Mouse (Mus musculus) embryonic stem cell, embryonic (primary cell): ENCODE data around the gene Gm45808.

Experiments used
- CTCF ChIA-PET, 4 experiments: fragments of 300-600 bp in 2 of 4; fragments of 350-600 bp in 2 of 4; sonication (Branson Sonifier 250); formaldehyde crosslinking; loops; one replicate each; lab custom pipeline; 2022; ENCODE audit warnings: inconsistent platforms in 2 of 4; lab: Charles Lee
- POLR2A ChIA-PET, 4 experiments: fragments of 300-600 bp in 2 of 4; fragments of 350-600 bp in 2 of 4; sonication (Branson Sonifier 250); formaldehyde crosslinking; loops; one replicate each; lab custom pipeline; 2022; ENCODE audit warnings: antibody characterized with exemption in 4 of 4, inconsistent platforms in 1 of 4; lab: Charles Lee

The Gm45808 gene

DNA sequence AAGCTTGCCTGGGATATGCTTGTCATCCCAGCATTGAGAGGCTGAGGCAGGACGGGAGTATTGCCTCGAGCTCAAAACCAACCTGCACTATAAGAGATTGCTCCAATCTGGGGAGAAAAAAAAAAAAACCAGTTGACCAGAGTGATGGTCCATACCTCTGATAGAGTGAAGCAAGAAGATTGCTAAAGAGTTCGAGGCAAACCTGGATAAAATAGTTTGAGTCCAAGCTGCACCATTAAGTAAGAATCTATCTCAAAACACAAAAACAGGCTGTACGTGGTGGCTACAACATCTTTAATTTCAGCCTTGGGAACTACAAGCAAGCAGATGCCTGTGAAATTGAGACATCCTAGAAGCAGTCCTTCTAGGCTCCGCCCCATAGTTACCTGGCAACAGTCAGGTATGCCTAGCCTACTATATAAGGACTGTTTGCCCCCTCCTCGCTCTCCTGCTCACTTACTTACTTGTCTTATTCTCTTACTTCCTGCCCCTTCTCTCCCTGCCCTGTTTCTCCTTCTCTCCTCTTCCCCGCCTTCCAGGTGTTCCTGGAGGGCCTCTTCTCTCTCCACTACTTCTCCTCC is 19.4 kb downstream of the Gm45808 start:
- POLR2A ChIA-PET: interaction anchor here (0.6 to 7.3 kb wide), 68 partner anchors 8 to 610 kb away, joined by 3 to 97 read pairs (median 7); partner anchors contain the start of genes Plekha4 (in 3 of the 4), Ppp1r15a (in 3 of the 4), Bcat2 (in 2 of the 4) and Dhdh (in 2 of the 4)
- CTCF ChIA-PET: interaction anchor here (0.6 to 3.7 kb wide), 13 partner anchors 10 to 334 kb away, joined by 3 to 17 read pairs (median 4); no protein-coding TSS in a partner anchor

- ChIA-PET POLR2A (interaction anchor here (0.6 to 7.3 kb wide), 133 partner anchors 8 to 651 kb away, joined by 3 to 97 read pairs (median 5); partner anchors contain the start of genes Gys1 (in 3 of the 4), Plekha4 (in 3 of the 4), Ppp1r15a (in 3 of the 4) and Snrnp70 (in 3 of the 4)), CTCF (interaction anchor here (0.6 to 3.7 kb wide), 24 partner anchors 8 to 652 kb away, joined by 3 to 17 read pairs (median 4); partner anchors contain the start of genes Gys1 (in 2 of the 4), Plekha4 (in 1 of the 4) and Ppp1r15a (in 1 of the 4))
These were observed 20.1 kb downstream of the Gm45808 start, which contains the start of gene Bax for GRCm38 (mm10) chr7:45466283-45467089. Bax (minus strand) TSS chr7:45466898.

GRCm38 (mm10) chr7:45465549-45465948 is 21.1 kb downstream of the Gm45808 start:
- ChIA-PET POLR2A (interaction anchor here (0.6 to 7.3 kb wide), 124 partner anchors 8 to 650 kb away, joined by 3 to 97 read pairs (median 5); partner anchors contain the start of genes Gys1 (in 3 of the 4), Plekha4 (in 3 of the 4), Ppp1r15a (in 3 of the 4) and Snrnp70 (in 3 of the 4)), CTCF (interaction anchor here (0.5 to 3.7 kb wide), 22 partner anchors 9 to 217 kb away, joined by 3 to 17 read pairs (median 3); partner anchors contain the start of genes Gys1 (in 2 of the 4), Kcna7 (in 1 of the 4), Ntf5 (in 1 of the 4) and Plekha4 (in 1 of the 4))

GRCm38 (mm10) chr7:45465112-45465511 is 21.5 kb downstream of the Gm45808 start:
- ChIA-PET CTCF (interaction anchor here (0.5 to 3.7 kb wide), 18 partner anchors 8 to 217 kb away, joined by 3 to 17 read pairs (median 3); partner anchors contain the start of genes Gys1 (in 1 of the 4), Kcna7 (in 1 of the 4), Plekha4 (in 1 of the 4) and Ppp1r15a (in 1 of the 4)), POLR2A (interaction anchor here (0.6 to 7.3 kb wide), 110 partner anchors 8 to 1127 kb away, joined by 3 to 97 read pairs (median 6); partner anchors contain the start of genes Plekha4 (in 3 of the 4), Ppp1r15a (in 3 of the 4), Snrnp70 (in 3 of the 4) and Bcat2 (in 2 of the 4))

DNA sequence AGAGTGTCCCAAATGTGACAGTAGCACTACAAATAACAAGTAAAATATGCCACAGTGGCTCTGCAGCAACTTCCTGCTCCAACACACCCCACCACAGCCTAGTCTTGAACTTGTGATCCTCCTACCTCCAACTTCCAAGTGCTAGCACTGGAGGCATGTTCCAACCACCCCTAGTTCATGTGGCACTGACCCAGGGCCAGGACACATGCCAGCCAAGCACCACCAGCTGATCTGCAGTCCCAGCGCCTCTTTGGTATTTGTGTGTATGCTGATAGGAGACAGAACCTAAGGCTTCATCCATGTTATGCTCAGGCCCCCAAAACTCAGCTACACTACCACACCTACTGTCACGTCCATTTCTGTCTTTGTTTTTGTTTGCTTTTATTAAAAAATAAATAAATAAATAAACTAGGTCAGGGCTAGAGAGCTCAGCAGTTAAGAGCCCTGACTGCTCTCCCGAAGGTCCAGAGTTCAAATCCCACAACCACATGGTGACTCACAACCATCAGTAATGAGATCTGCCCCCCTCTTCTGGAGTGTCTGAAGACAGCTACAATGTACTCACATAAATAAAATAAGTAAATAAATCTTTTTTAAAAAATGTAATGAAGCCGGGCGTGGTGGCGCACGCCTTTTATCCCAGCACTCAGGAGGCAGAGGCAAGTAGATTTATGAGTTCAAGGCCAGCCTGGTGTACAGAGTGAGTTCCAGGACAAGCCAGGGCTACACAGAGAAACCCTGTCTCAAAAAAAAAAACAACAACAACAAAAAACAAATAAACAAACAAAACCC is 22.4 kb downstream of the Gm45808 start:
- CTCF ChIA-PET: interaction anchor here in 2 of 4 experiments (1.0 to 3.7 kb wide), 3 partner anchors 13 to 16 kb away, joined by 3 to 17 read pairs (median 5); no protein-coding TSS in a partner anchor
- POLR2A ChIA-PET: interaction anchor here in 3 of 4 experiments (0.6 to 7.3 kb wide), 56 partner anchors 7 to 1126 kb away, joined by 3 to 97 read pairs (median 5); partner anchors contain the start of genes Bcat2 (in 2 of the 3), Gys1 (in 2 of the 3), Nucb1 (in 2 of the 3) and Plekha4 (in 2 of the 3)

DNA sequence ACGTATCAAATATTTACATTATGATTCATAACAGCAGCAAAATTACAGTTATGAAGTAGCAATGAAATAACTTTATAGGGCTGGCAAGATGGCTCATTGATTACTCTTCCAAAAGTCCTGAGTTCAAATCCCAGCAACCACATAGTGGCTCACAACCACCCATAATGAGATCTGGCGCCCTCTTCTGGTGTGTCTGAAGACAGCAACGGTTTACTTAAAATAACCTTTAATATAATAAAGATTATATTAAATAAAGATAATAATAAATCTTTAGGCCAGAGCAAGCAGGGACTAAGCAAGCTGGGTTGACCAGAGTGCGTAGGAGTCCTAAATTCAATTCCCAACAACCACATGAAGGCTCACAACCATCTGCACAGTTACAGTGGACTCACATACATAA is 23.7 kb downstream of the Gm45808 start:
- CTCF ChIA-PET: interaction anchor here in 3 of 4 experiments (0.7 to 1.2 kb wide), 4 partner anchors 14 to 186 kb away, joined by 3 to 5 read pairs (median 3); partner anchors contain the start of gene Ruvbl2 (in 1 of the 3)
- POLR2A ChIA-PET: interaction anchor here in 3 of 4 experiments (0.6 to 7.3 kb wide), 60 partner anchors 8 to 872 kb away, joined by 3 to 97 read pairs (median 6); partner anchors contain the start of genes Bcat2 (in 2 of the 3), Dhdh (in 2 of the 3), Gys1 (in 2 of the 3) and Nucb1 (in 2 of the 3)

DNA sequence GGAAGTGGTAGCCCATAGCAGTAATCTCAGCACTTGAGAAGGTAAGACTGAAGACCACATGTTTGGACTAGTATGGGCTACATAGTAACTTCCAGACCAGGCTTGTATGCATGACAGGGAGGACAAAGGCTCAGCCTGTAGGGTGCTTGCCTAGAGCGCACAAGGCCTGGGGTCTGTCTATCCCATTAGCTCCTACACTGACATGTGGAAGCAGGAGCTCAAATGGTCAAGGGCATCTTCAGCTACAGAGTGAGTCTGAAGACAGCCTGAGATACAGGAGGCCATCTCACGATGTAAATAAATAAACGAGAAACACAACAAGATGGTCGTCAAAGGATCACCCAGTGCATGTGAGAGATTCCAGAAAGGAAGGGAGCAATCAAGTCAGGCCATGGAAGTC is 24.3 kb downstream of the Gm45808 start:
- POLR2A ChIA-PET: interaction anchor here in 3 of 4 experiments (0.5 to 7.3 kb wide), 63 partner anchors 8 to 872 kb away, joined by 3 to 97 read pairs (median 5); partner anchors contain the start of genes Bcat2 (in 2 of the 3), Gys1 (in 2 of the 3), Nucb1 (in 2 of the 3) and Plekha4 (in 2 of the 3)
- CTCF ChIA-PET: interaction anchor here in 2 of 4 experiments (0.6 to 1.2 kb wide), 4 partner anchors 8 to 52 kb away, joined by 3 to 8 read pairs (median 4); partner anchors contain the start of gene Ruvbl2 (in 1 of the 2)

GRCm38 (mm10) chr7:45461781-45462180 is 24.8 kb downstream of the Gm45808 start:
- CTCF ChIA-PET: interaction anchor here in 2 of 4 experiments (0.6 to 1.2 kb wide), 4 partner anchors 9 to 52 kb away, joined by 3 to 8 read pairs (median 4); partner anchors contain the start of gene Ruvbl2 (in 1 of the 2)
- POLR2A ChIA-PET: interaction anchor here in 3 of 4 experiments (0.5 to 7.3 kb wide), 72 partner anchors 9 to 871 kb away, joined by 3 to 97 read pairs (median 4); partner anchors contain the start of genes Bcat2 (in 2 of the 3), Gys1 (in 2 of the 3), Plekha4 (in 2 of the 3) and Ppp1r15a (in 2 of the 3)

DNA sequence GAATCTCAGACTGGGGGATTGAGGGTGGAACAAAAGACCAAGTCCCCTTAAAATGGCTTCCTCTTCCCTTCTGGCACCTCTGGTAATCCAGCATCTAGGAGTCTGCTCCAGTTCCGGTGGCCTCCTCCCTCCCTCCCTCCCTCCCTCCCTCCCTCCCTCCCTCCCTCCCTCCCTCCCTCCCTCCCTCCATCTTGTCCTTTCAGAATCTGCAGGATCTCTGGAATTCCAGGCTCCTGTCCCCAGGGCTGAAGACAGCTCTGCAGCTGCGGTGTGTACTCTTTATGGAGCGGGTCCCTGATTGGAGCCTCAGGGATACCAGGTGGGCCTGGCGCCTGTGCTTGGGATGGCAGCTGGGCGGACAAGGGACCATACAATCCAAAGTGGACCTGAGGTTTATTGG is 25.3 kb downstream of the Gm45808 start:
- CTCF ChIA-PET: interaction anchor here in 2 of 4 experiments (0.5 to 1.2 kb wide), 4 partner anchors 9 to 27 kb away, joined by 3 to 4 read pairs (median 4); partner anchors contain the start of gene Gys1 (in 1 of the 2)
- POLR2A ChIA-PET: interaction anchor here (0.5 to 7.3 kb wide), 70 partner anchors 9 to 855 kb away, joined by 3 to 97 read pairs (median 4); partner anchors contain the start of genes Gys1 (in 3 of the 4), Bcat2 (in 2 of the 4), Plekha4 (in 2 of the 4) and Ppp1r15a (in 2 of the 4)

- CTCF ChIA-PET: interaction anchor here in 2 of 4 experiments (0.5 to 1.0 kb wide), 2 partner anchors 11 to 27 kb away, joined by 3 to 4 read pairs; partner anchors contain the start of gene Gys1 (in 1 of the 2)
These were observed 25.7 kb downstream of the Gm45808 start for GRCm38 (mm10) chr7:45460860-45461314.

GRCm38 (mm10) chr7:45460377-45460776 is 26.2 kb downstream of the Gm45808 start:
- CTCF ChIA-PET: interaction anchor here in 3 of 4 experiments (0.6 to 1.0 kb wide), 3 partner anchors 13 to 26 kb away, joined by 3 read pairs; partner anchors contain the start of gene Gys1 (in 2 of the 3)

More at GRCm38 (mm10) chr7:45460860-45461314, 25.7 kb downstream of the Gm45808 start:
- POLR2A ChIA-PET: interaction anchor here (0.6 to 7.3 kb wide), 52 partner anchors 9 to 854 kb away, joined by 3 to 97 read pairs (median 5); partner anchors contain the start of genes Gys1 (in 3 of the 4), Bcat2 (in 2 of the 4), Plekha4 (in 2 of the 4) and Ppp1r15a (in 2 of the 4)

GRCm38 (mm10) chr7:45459564-45460140 is 27.0 kb downstream of the Gm45808 start, which contains the start of gene Ftl1:
Ftl1 (minus strand) TSS chr7:45459884.
- ChIA-PET POLR2A (interaction anchor here (0.6 to 4.7 kb wide), 240 partner anchors 8 to 752 kb away, joined by 3 to 102 read pairs (median 5); partner anchors contain the start of genes Plekha4 (in 4 of the 4), Ppp1r15a (in 4 of the 4), Gys1 (in 3 of the 4) and Ppfia3 (in 3 of the 4)), CTCF (interaction anchor here in 2 of 4 experiments (0.6 to 1.0 kb wide), 2 partner anchors 12 to 25 kb away, joined by 3 read pairs; partner anchors contain the start of gene Gys1 (in 1 of the 2))

More at GRCm38 (mm10) chr7:45460377-45460776, 26.2 kb downstream of the Gm45808 start:
- POLR2A ChIA-PET: interaction anchor here (0.6 to 7.3 kb wide), 263 partner anchors 8 to 753 kb away, joined by 3 to 102 read pairs (median 5); partner anchors contain the start of genes Gys1 (in 3 of the 4), Plekha4 (in 3 of the 4), Ppfia3 (in 3 of the 4) and Ppp1r15a (in 3 of the 4)

- CTCF ChIA-PET: interaction anchor here in 2 of 4 experiments (1.0 kb wide), 2 partner anchors 24 to 55 kb away, joined by 3 read pairs; partner anchors contain the start of gene Gys1 (in 1 of the 2)
- POLR2A ChIA-PET: interaction anchor here (0.6 to 4.7 kb wide), 192 partner anchors 7 to 529 kb away, joined by 3 to 102 read pairs (median 6); partner anchors contain the start of genes Plekha4 (in 4 of the 4), Ppp1r15a (in 4 of the 4), Bax (in 3 of the 4) and Dhdh (in 3 of the 4)
These were observed 27.7 kb downstream of the Gm45808 start for GRCm38 (mm10) chr7:45458748-45459563.
